Mouse (Mus musculus): Measurements from ENCODE around the gene Cxcr3. TPM values are rescaled to one million over a fixed set of nuclear protein-coding genes. Genes with fewer than 3 reads are reported as not detected.

Cxcr3 gene
- polyA plus RNA-seq (2017; shearing (Covaris generic)), result 156 TPM

GRCm38 (mm10) chrX:101733828-101734319 is at the start of gene Cxcr3:
Cxcr3 (minus strand) TSS chrX:101734269.

Other genes starting within 250 kb of the Cxcr3 start
- 32.2 TPM for gene Taf1, start 201.5 kb downstream of the Cxcr3 start, polyA plus RNA-seq (2017; shearing (Covaris generic))
- 358 TPM for gene Ogt, start 94.2 kb downstream of the Cxcr3 start, polyA plus RNA-seq (2017; shearing (Covaris generic))
- gene Gm4779, start 60.2 kb upstream of the Cxcr3 start, polyA plus RNA-seq (2017; shearing (Covaris generic)), result not detected
- gene 8030474K03Rik, start 60.4 kb upstream of the Cxcr3 start, polyA plus RNA-seq (2017; shearing (Covaris generic)), result not detected
- gene Nhsl2, start 115.1 kb upstream of the Cxcr3 start, polyA plus RNA-seq (2017; shearing (Covaris generic)), result 2.1 TPM

Measured in CD4-positive, CD25-positive, alpha-beta regulatory T cell, adult 9 weeks (primary cell).